Mouse (Mus musculus): ENCODE data around the gene Tmem37. TPM values are rescaled to one million over a fixed set of nuclear protein-coding genes. Genes with fewer than 3 reads are reported as not detected.
"Not testable (repeated sequence)": the region's sequence is repeated elsewhere in the genome, so short reads cannot be mapped to it uniquely, and the experiment has no call there.

Gene Tmem37
- polyA plus RNA-seq, 1 experiment from 2014 or later, result 6.7 TPM

- 89% methylated on average over 8 of the region's 8 CpGs for whole genome bisulfite sequencing
- DNase-seq (ENCODE audit: extremely low spot score, low spot score), result no peak
- H3K36me3 ChIP-seq (replicated peaks), result peaks cover 59% of the 10 kb centered on the region
These were observed 37.9 kb upstream of the Tmem37 start for GRCm38 (mm10) chr1:120111766-120112165.

GRCm38 (mm10) chr1:120109741-120110432 lies 36.0 kb upstream of the Tmem37 start:
- Histone ChIP-seq H3K36me3 (replicated peaks) (peaks cover 41% of the 10 kb centered on the region), H3K9me3 (peaks cover 8% of the 10 kb centered on the region), H3K27me3 (ENCODE audit: poor library complexity, severe bottlenecking) (no peaks in the 10 kb centered on the region), H3K4me3 (no peak overlapping the region), H3K27ac (no peak overlapping the region), H3K4me1 (no peaks in the 10 kb centered on the region)
- no peak for DNase-seq (ENCODE audit: extremely low spot score, low spot score)
- WGBS, result 87% methylated on average over 19 of the region's 19 CpGs

More at GRCm38 (mm10) chr1:120111766-120112165, 37.9 kb upstream of the Tmem37 start:
- Histone ChIP-seq H3K27ac (no peak overlapping the region), H3K9me3 (peaks cover 8% of the 10 kb centered on the region), H3K4me3 (no peak overlapping the region), H3K27me3 (ENCODE audit: poor library complexity, severe bottlenecking) (no peaks in the 10 kb centered on the region), H3K4me1 (0 out of 2 replicates have a peak, but pooled peaks cover 3% of the 10 kb centered on the region)

DNA sequence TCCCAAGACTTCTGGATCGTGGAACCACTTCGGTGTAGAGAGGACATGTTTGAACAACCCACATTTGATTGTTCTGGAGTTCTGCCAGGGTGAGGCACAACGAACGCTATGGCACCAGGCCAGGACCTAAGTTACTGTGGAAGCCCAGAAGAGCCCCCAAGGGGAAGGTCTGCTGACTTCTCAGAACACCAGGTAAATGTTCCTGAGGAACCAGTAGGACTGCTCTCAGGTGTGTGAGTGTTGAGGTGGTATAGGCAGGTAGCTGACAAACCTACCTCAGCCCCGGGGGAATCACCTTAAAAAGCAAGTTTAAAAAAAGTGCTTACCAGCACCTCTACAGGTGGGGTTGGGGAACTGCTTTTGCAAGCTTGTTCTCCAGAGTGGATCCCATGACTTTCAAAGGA lies 31.7 kb upstream of the Tmem37 start:
- Histone ChIP-seq H3K4me1 (no peaks in the 10 kb centered on the region), H3K36me3 (replicated peaks) (no peaks in the 10 kb centered on the region), H3K27ac (no peak overlapping the region), H3K4me3 (no peak overlapping the region), H3K27me3 (ENCODE audit: poor library complexity, severe bottlenecking) (no peaks in the 10 kb centered on the region), H3K9me3 (no peaks in the 10 kb centered on the region)
- no peak for DNase-seq (ENCODE audit: extremely low spot score, low spot score)
- WGBS, result 88% methylated on average over 5 of the region's 5 CpGs

DNA sequence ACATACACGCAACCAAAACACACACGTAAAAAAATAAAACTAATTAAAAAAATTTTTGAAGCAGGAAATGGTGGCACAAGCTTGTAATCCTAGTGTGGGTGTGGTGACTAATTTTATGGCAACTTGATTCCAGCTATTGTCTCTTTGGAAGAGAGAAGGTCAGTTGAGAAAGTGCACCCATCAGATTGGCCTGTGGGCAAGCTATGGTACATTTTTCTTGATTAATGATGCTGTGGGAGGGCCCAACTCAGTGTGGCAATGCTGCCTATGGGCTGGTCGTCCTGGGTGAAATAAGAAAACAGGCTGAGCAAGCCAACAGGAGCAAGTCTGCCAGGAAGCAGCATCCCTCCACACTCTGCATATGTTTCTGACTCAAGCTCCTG lies 27.3 kb upstream of the Tmem37 start:
- WGBS, result 85% methylated on average over 3 of the region's 3 CpGs
- Histone ChIP-seq H3K27me3 (ENCODE audit: poor library complexity, severe bottlenecking) (no peaks in the 10 kb centered on the region), H3K9me3 (no peaks in the 10 kb centered on the region), H3K27ac (no peak overlapping the region), H3K4me1 (no peaks in the 10 kb centered on the region), H3K36me3 (replicated peaks) (no peaks in the 10 kb centered on the region), H3K4me3 (no peak overlapping the region)
- DNase-seq (ENCODE audit: extremely low spot score, low spot score), result no peak

DNA sequence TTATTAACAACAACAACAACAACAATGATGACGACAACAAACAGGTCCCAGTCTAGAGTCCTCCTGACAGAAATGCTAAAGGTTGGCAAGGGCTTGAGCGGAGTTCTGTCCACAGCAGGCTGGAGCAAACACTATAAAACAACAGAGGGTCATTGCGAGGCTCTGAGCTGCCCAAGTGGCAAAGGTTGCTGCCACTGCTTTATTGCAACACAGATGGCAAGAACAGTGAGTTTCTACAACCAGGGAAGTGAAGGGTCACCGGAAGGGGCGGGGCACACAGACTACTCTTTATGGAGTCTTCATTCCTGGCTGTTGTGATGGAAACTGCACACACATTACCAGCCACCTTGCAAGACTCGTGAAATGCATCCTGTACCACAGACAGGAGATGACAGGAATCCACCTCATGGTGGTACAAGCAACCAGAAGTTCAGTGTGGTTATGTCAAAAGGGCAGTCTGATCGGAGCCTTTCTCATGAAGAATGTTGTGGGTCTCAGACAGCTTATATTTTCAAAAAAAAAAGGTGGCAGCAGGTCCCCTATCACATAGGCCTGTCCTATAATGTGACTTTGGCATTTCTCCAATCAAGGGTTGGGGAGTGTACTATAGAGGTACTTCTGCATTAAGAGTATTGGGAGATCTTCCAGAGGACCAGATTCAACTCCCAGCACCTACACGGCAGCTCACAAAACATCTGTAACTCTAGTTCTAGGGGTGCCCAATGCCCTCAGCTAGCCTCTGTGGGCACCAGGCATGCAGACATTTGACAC lies 26.8 kb upstream of the Tmem37 start:
- H3K36me3 ChIP-seq (replicated peaks), result no peaks in the 10 kb centered on the region
- no peaks in the 10 kb centered on the region for H3K27me3 ChIP-seq (ENCODE audit: poor library complexity, severe bottlenecking)
- no peak overlapping the region for H3K27ac ChIP-seq
- no peaks in the 10 kb centered on the region for H3K9me3 ChIP-seq
- H3K4me3 ChIP-seq, result no peak overlapping the region
- WGBS, result 88% methylated on average over 8 of the region's 8 CpGs
- no peak for DNase-seq (ENCODE audit: extremely low spot score, low spot score)
- no peaks in the 10 kb centered on the region for H3K4me1 ChIP-seq

GRCm38 (mm10) chr1:120099483-120099882 lies 25.6 kb upstream of the Tmem37 start:
- DNase-seq (ENCODE audit: extremely low spot score, low spot score), result no peak
- no peaks in the 10 kb centered on the region for H3K27me3 ChIP-seq (ENCODE audit: poor library complexity, severe bottlenecking)

DNA sequence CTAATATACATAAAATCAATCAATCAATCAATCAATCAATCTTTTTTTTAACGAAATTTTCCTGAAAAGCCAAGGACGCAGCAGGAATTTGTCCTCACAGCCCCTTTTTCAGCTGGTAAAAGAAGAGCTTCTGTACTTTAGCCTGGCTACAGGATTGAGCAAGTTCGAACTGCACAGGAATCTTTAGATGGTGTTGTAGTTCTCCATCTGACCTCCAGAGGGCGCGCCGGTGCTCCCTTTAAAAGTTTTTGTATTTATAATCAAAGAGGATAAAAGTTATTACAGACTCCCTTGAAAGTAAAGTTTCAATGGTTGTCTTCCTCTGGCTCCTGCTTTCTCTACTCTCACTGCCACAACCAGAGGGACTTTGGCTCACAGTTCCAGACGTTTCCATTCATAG lies 24.5 kb upstream of the Tmem37 start:
- 18% methylated on average over 7 of the region's 7 CpGs for WGBS
- Histone ChIP-seq H3K27me3 (ENCODE audit: poor library complexity, severe bottlenecking) (no peaks in the 10 kb centered on the region), H3K4me1 (no peaks in the 10 kb centered on the region), H3K4me3 (no peak overlapping the region), H3K27ac (no peak overlapping the region), H3K36me3 (replicated peaks) (no peaks in the 10 kb centered on the region), H3K9me3 (no peaks in the 10 kb centered on the region)
- peak; percentile 52 for DNase-seq (ENCODE audit: extremely low spot score, low spot score)

More at GRCm38 (mm10) chr1:120099483-120099882, 25.6 kb upstream of the Tmem37 start:
- Histone ChIP-seq H3K9me3 (no peaks in the 10 kb centered on the region), H3K27ac (no peak overlapping the region), H3K4me3 (no peak overlapping the region), H3K36me3 (replicated peaks) (no peaks in the 10 kb centered on the region), H3K4me1 (no peaks in the 10 kb centered on the region)
- WGBS, result 75% methylated on average over 6 of the region's 6 CpGs

DNA sequence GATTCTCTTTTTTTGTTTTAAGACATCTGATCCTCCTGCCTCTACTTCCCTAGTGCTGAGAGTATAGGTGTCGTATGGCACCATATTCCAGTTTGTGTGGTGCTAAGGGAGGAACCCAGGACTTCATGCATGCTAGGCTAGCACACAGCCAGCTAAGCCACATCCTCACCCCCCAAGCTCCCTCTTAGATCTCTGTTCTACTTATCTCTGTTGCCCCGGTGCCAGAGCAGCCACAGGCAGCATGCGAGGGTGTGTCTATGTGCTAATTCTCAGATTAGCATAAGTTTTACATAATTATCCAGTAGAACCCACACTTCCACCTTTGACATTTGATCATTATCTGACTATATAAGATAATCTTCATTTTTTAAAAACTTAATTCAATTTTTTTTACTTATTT lies 21.0 kb upstream of the Tmem37 start:
- Histone ChIP-seq H3K4me3 (no peak overlapping the region), H3K36me3 (replicated peaks) (no peaks in the 10 kb centered on the region), H3K9me3 (0 out of 2 replicates have a peak, but pooled peaks cover 3% of the 10 kb centered on the region), H3K4me1 (no peaks in the 10 kb centered on the region), H3K27me3 (ENCODE audit: poor library complexity, severe bottlenecking) (no peaks in the 10 kb centered on the region), H3K27ac (no peak overlapping the region)
- 82% methylated on average over 3 of the region's 3 CpGs for WGBS
- DNase-seq (ENCODE audit: extremely low spot score, low spot score), result no peak

DNA sequence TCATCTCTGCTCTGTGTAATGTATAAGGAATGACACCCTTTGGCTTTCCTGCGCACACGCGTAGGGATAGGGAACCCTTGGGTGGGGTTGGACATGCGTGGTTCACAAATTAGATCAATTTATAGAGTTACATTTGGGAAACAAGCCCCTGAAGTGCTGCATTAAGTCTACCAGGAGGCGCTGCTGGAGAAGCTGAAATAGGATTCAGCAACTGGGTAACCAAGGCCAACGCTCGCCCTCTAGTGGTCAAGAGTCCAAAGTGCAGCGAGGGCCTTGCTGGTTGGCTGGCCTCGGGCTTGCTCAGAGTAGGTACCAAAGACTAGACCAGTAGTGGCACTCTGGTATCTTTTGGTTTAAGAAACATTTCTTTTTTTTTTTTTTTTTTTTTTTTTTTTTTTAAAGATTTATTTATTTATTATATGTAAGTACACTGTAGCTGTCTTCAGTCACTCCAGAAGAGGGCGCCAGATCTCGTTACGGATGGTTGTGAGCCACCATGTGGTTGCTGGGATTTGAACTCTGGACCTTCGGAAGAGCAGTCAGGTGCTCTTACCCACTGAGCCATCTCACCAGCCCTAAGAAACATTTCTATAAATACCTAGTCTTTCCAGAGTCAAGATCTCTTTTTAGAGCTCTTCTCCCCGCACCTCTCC lies 19.7 kb upstream of the Tmem37 start:
- not testable (repeated sequence) for H3K9me3 ChIP-seq; H3K4me3 ChIP-seq; H3K27ac ChIP-seq; H3K27me3 ChIP-seq (ENCODE audit: poor library complexity, severe bottlenecking); H3K36me3 ChIP-seq (replicated peaks)
- peaks cover 11% of the 10 kb centered on the region for H3K4me1 ChIP-seq
- peak; percentile 80 for DNase-seq (ENCODE audit: extremely low spot score, low spot score)
- WGBS, result 55% methylated on average over 11 of the region's 14 CpGs

- WGBS, result 87% methylated on average over 8 of the region's 8 CpGs
- H3K4me1 ChIP-seq, result peaks cover 20% of the 10 kb centered on the region
- H3K4me3 ChIP-seq, result no peak overlapping the region
- 0 out of 2 replicates have a peak, but pooled peaks cover 3% of the 10 kb centered on the region for H3K9me3 ChIP-seq
- H3K36me3 ChIP-seq (replicated peaks), result no peaks in the 10 kb centered on the region
- no peak overlapping the region for H3K27ac ChIP-seq
- no peak for DNase-seq (ENCODE audit: extremely low spot score, low spot score)
- 0 out of 2 replicates have a peak, but pooled peaks cover 3% of the 10 kb centered on the region for H3K27me3 ChIP-seq (ENCODE audit: poor library complexity, severe bottlenecking)
These were observed 17.2 kb upstream of the Tmem37 start for GRCm38 (mm10) chr1:120090880-120091570.

DNA sequence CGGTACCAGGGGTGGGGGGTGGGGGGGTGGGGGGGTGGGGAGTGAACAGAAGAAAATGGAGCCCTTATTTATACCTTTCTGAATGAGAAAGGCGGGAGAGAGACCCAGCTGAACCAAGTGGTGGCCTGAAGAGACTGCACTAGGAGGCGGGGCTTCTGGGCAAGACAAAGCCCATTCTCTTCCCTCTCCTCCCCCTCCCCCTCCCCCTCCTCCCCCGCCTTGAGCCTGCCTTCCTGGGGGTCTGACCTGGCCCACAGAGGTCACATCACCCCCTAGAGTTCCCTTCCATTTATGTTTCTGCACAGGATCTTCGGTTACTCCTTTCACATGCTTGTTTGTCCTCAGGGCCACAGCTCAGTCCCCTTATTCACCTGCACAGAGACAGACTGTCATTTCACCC lies 15.3 kb upstream of the Tmem37 start:
- H3K4me3 ChIP-seq, result no peak overlapping the region
- 18% methylated on average over 4 of the region's 5 CpGs for WGBS
- no peak for DNase-seq (ENCODE audit: extremely low spot score, low spot score)

GRCm38 (mm10) chr1:120086644-120087043 lies 12.8 kb upstream of the Tmem37 start:
- Histone ChIP-seq H3K27ac (no peak overlapping the region), H3K4me3 (no peak overlapping the region), H3K27me3 (ENCODE audit: poor library complexity, severe bottlenecking) (0 out of 2 replicates have a peak, but pooled peaks cover 3% of the 10 kb centered on the region), H3K36me3 (replicated peaks) (no peaks in the 10 kb centered on the region), H3K9me3 (no peaks in the 10 kb centered on the region), H3K4me1 (peaks cover 37% of the 10 kb centered on the region)
- DNase-seq (ENCODE audit: extremely low spot score, low spot score), result no peak
- WGBS, result 62% methylated on average over 13 of the region's 13 CpGs

More for the DNA sequence above, 15.3 kb upstream of the Tmem37 start:
- H3K4me1 ChIP-seq, result peaks cover 20% of the 10 kb centered on the region
- H3K27me3 ChIP-seq (ENCODE audit: poor library complexity, severe bottlenecking), result 0 out of 2 replicates have a peak, but pooled peaks cover 3% of the 10 kb centered on the region
- 0 out of 2 replicates have a peak, but pooled peaks cover 3% of the 10 kb centered on the region for H3K9me3 ChIP-seq
- no peaks in the 10 kb centered on the region for H3K36me3 ChIP-seq (replicated peaks)
- H3K27ac ChIP-seq, result 0 out of 2 replicates have a peak overlapping the region, but pooled peaks have one; percentile 48
